Mouse (Mus musculus): ENCODE measurements around the gene Prr18. TPM values are rescaled to one million over a fixed set of nuclear protein-coding genes. Genes with fewer than 3 reads are reported as not detected.
A peak's percentile ranks its signal among the peaks of the same experiment; 100 is the strongest.
"Not testable (repeated sequence)": the region's sequence is repeated elsewhere in the genome, so short reads cannot be mapped to it uniquely, and the experiment has no call there.

Prr18 gene
- 0.43 and 0.95 TPM in 2 replicates for total RNA-seq (2021)
- long read RNA-seq, result 0 reads

- DNase-seq, result not testable (repeated sequence)
Observed at GRCm38 (mm10) chr17:8337159-8337558, at the start of gene Prr18. TSS of gene Prr18 (plus strand) at chr17:8337459.

GRCm38 (mm10) chr17:8289993-8290679 lies 47.1 kb upstream of the Prr18 start:
- no peak for DNase-seq

- peak; percentile 20 for DNase-seq
Observed at GRCm38 (mm10) chr17:8290736-8291135, 46.5 kb upstream of the Prr18 start.

DNA sequence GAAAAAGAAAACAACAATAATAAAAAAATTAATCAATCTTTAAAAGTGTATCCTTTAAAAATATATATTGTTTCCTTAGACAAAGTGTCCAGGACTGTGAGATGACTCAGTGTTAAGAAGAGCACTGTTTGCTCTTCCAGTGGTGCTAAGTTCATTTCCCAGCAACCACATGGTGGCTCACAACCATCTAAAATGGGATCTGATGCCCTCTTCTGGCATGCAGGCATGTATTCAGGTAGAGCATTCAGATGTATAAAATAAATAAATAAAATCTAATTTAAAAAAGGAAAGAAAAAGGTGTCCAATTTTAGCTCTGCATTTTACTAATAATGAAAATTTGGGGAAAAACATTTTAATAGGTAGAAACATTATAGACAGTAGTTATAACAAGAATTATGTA lies 41.4 kb upstream of the Prr18 start:
- DNase-seq, result no peak

DNA sequence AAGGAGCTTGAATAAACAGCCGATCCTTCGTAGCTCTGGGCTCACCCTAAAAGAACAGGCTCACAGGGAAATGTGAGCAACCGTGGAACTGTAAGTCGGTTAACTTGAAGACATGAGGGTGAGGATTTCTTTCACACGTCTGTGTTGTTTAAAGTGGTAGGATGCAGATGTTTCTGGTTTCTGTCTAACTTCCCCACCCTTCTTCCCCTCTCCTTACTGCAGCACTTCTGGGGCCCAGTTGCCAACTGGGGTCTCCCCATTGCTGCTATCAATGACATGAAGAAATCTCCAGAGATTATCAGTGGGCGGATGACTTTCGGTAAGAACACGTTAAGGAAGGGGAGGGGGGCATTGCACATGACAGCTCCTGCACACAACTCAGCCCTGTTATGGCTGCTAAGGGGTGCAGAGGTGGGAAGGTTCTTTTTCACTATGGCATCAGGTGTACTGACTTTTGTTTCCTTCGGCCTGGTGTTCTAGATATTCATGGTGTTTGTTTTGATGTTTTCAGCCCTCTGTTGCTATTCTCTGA lies 40.9 kb upstream of the Prr18 start:
- no peak for DNase-seq

GRCm38 (mm10) chr17:8297746-8298145 lies 39.5 kb upstream of the Prr18 start:
- no peak for DNase-seq

DNA sequence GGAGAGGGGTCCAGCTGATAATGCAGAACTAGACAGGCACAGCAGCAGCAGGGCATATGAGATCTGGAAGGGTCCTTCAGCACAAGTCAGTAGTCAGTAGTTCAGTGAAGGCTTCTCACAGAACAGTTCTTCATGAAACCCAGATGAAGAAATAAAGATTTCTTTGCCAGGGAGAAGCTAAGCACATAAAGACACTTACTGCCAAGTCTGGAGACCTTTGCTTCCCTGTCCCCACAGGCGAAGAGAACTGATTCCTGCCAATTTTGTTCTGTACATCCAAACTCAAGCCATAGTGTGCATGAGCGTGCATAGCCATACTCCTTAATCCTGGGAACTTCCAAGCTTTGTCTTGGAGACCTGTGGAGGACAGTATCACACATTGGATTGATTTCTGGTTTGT lies 39.0 kb upstream of the Prr18 start:
- no peak for DNase-seq

DNA sequence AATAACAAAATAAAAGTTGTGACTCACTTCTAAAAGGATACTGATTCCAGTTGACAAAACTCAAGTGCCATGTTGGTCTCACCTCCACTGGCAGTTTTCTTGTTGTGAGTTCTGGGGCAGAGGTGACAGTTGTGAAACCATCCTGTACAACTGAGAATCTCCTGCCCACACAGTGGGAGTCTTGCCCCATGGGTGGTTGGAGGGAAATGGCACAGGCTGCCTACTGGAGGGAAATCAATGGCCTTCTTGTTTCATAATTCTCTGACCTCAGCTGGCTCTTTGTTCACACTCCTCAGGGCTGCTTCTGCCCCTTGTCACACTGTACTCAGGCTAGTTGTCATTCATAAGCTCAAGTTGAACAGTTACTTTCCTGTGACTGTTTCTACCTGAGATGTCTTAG lies 37.7 kb upstream of the Prr18 start:
- DNase-seq, result peak; percentile 18

DNA sequence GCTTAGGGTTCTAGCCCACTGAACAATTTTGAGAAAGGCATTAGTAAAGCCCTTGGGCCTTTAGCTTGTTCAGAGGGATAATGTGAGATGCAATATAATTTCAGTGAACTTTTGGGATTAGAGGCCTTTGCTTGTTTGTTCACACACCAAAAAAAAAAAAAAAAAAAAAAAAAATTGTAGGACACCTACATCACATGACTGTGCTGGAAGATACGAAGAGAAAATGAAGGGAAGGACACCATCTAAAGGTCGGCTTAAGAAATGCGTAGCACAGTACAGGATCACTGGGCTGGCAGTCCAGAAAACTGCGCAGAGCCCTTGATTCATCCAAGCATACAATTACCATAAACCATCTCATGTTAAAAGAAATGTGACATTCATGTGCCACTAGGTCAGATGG lies 35.7 kb upstream of the Prr18 start:
- no peak for DNase-seq

- DNase-seq, result no peak
Observed at GRCm38 (mm10) chr17:8302772-8303438, 34.4 kb upstream of the Prr18 start.

DNA sequence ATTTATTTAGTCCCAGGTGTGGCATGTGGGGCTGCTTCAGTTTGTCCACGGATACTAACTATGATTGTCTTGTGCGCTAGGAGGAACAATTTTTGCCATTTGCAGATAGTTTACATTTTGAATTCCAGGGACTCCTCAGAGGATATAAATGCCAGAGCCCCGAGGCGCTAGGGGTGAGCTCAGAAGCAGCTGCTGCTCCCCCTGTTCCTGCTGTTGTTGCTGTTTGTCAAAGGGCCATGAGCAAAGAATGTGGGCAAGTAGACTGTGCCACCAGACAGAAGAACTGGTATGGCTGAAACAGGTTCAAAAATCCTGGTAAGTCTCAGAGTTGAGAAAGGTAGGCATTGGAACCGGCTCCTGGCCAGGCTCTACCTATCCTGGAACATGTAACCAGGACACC lies 33.6 kb upstream of the Prr18 start:
- no peak for DNase-seq

DNA sequence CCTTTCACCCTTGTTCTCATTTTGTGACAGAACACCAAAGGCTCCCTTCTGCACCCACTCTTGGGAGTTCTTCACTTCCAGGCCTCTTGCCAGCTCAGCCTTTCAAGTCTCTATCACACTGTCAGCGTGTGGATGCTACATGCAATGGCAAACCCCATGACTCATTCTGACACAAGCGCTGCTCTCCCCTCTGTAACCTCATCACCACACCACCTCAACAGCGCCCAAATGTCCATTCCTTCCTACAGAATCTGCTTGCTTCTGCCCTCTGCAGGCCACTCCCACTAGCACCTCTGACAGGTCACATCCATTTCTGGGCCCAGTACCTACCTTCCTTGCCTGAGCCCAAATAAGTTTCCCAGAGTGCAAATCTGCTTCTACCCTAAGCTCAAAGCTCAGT lies 31.5 kb upstream of the Prr18 start:
- DNase-seq, result peak; percentile 16

DNA sequence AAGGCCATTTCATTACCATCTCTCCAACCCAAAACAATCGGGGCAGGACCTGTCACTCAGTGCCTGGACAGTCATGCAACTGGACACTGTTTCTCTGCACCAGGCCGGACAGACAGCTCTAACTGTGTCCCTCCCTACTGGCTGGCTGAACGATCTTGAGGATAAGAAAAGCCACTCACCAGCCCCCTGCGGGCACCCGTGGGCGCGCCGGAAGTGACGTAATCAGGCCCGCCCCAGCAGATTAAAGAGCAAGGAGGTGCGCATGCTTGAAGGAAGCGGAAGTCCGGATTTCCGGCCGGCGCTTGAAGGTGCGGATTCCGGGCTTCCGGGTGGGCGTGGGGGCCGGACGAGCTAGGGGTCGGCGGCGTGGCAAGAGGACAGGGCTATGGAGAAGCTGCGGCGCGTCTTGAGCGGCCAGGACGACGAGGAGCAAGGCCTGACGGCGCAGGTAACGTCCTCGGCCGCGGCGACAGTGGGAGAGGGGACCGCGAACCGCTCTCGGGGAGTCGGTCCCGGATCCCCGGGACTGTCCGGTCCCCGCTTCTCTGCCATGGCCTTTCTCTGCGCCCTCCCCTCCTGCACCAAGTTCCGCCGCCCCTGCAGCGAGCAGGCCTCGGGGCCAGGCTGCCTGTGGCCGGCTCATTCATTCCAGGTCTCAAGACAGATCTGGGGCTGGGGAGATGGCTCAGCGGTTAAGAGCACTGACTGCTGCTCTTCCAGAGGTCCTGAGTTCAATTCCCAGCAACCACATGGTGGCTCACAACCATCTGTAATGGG lies 26.2 kb upstream of the Prr18 start, which contains the start of gene Sft2d1:
TSS of gene Sft2d1 (plus strand) at position 265 of the 777 bp plus-strand sequence.
- DNase-seq, result peak; percentile 98

- no peak for DNase-seq
Observed at GRCm38 (mm10) chr17:8311751-8312150, 25.5 kb upstream of the Prr18 start.

DNA sequence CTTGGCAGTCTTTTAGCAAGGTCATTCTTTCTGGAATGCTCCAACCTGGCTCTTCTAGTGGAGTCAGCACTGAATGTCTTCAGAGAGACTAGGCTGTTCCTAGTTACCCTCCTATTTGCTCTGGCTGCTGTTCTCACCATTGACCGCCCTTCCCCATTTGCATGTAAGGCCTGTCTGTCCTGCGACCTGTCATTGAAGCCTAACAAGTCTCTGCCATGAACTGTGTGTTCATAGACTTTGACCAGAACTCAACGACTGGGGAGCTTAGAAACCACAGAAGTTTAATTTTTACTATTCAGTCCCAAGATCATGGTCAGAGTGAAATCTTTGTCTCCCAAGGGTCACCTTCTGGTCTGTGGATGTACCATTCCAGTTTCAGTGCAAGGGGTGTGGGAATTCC lies 23.3 kb upstream of the Prr18 start:
- DNase-seq, result no peak

GRCm38 (mm10) chr17:8316251-8316650 lies 21.0 kb upstream of the Prr18 start:
- DNase-seq, result no peak

DNA sequence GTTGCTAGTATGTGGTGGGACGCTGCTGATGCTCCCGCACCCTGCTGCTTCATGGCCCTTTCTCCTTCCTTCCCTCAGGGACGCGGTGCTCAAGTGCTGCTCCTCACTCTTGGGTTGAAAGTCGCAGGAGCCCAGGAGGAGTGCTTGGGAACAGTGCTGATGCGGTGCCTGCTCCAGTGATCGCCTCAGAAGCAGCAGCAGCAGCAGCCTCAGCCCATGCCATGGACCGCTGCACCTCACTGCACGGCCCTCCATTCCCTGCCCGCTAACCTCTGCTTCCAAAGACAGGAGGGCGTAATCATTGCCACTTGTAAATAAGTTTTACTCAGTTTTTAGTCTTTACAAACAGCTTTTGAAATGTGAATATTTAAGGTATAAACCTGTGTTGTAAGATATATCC lies 10.4 kb upstream of the Prr18 start:
- DNase-seq, result not testable (repeated sequence)

DNA sequence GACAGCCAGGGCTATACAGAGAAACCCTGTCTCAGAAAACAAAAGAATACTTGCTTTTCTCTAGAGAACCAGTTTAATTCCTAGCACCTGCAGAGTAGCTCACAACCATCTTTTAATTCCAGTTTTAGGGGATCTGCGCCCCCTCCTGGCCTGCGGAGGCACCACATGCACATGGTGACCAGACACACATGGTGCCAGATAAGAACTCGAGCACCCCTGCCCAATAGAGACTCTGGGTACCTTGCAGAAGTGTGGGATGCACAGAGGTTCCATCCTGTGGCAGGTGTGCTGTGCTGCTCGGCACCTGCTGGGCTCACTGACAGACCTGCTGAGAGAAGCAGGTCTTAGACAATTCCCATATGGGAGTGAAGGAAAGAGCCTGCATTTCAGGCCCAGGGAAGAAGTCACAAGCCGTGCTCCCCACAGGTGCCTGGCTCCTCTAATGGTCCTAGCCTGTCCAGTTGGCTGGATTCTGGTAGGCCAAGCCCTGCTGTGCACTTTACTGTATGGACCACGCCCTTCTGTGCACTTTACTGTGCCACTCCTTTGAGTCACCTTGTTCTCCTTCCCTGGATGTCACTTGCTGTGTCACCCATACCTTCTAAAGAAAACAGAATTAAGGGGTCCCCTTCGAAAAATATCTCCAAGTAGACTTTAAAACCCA lies 8.6 kb upstream of the Prr18 start:
- DNase-seq, result no peak

- no peak for DNase-seq
Observed at GRCm38 (mm10) chr17:8330602-8331001, 6.7 kb upstream of the Prr18 start.

DNA sequence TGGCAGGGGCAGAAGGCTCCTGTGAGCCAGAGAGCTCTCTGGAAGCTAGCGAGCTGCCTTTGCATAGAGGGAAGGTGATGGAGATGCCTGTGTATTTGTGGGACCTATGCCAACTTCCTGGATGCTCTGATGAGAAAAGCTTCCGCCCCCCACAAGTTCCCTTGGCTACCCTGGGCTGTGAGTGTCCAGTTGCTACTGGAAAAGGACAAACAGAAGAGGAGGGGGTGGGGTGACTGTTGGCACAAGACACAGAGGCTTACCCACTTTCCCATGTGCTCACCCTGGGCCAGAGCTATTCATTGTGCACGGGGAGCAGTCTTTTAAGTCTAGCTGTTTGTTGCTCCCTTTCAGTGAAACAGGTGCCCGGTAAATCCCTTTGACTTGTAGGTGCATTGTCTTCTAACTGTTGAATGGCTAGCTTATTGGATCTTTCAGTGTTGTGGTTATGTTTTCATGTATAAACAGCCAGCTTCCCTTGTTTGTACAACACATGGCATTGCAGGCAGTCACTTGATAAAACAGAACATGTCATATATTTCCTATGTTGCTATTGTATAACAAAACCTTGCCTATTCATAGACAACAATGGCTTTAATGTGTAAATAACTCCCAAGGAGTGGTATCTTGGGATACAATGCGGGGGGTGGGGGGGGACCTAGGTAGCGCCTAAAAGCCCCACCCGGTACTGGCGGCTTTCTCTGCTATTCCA lies 2.6 kb downstream of the Prr18 start:
- DNase-seq, result no peak
